Mouse (Mus musculus): Measurements from ENCODE around the gene Snap91.

- TF ChIP-seq CTCF (IDR thresholded peaks at IDR 0.05) (no peak), EP300 (IDR thresholded peaks at IDR 0.05) (no peak)
Measured at GRCm38 (mm10) chr9:86925688-86926087, 45.2 kb upstream of the Snap91 start.

All from lung, postnatal 0 days (tissue).